Mouse (Mus musculus): ENCODE results near the gene Lin7c.

Gene Lin7c

GRCm38 (mm10) chr2:109942810-109943570 lies 52.3 kb downstream of the Lin7c start:
- no peak for DNase-seq

- no peak for DNase-seq
These were observed 54.3 kb downstream of the Lin7c start for GRCm38 (mm10) chr2:109944995-109945394.

- no peak for DNase-seq
These were observed 54.9 kb downstream of the Lin7c start for GRCm38 (mm10) chr2:109945532-109945931.

- no peak for DNase-seq
These were observed 55.8 kb downstream of the Lin7c start for GRCm38 (mm10) chr2:109946426-109946825.

GRCm38 (mm10) chr2:109949519-109949918 lies 58.9 kb downstream of the Lin7c start:
- DNase-seq, result no peak

GRCm38 (mm10) chr2:109950311-109950710 lies 59.7 kb downstream of the Lin7c start:
- no peak for DNase-seq
